Mouse (Mus musculus) neutrophil, adult 59 days (primary cell): Measurements from ENCODE around the gene Glb1. TPM values are rescaled to one million over a fixed set of nuclear protein-coding genes. Genes with fewer than 3 reads are reported as not detected.

Source experiments
- total RNA-seq, 2 experiments: library from RNA; stranded (reverse); gene quantifications; 1 replicate in 1 of 2; 2 replicates in 1 of 2; pipeline ENCODE4 v1.2.4; 2023

Glb1 gene
- total RNA-seq: 10 to 100 TPM; 15.5 to 21.2 TPM

GRCm38 (mm10) chr9:114400949-114401684, at the start of gene Glb1, which contains the start of gene Tmppe:
Gene Glb1, plus strand, starts transcription at chr9:114401076.
Gene Tmppe, plus strand, starts transcription at chr9:114401105.

GRCm38 (mm10) chr9:114389905-114390748, 10.7 kb upstream of the Glb1 start, which contains the start of gene Crtap:
Gene Crtap, minus strand, starts transcription at chr9:114390675.

GRCm38 (mm10) chr9:114504816-114505215, 103.9 kb downstream of the Glb1 start, which contains the start of gene Ccr4:
Gene Ccr4, minus strand, starts transcription at chr9:114504916.

GRCm38 (mm10) chr9:114515364-114515763, 114.5 kb downstream of the Glb1 start, which contains the start of gene C130032M10Rik:
Gene C130032M10Rik, plus strand, starts transcription at chr9:114515697.

Other genes with a start within 250 kb of the Glb1 start
- 1 to 10 TPM in 1 of 2 experiments, not detected in 1; 2.2 TPM for gene Bcl2a1c, start 70.9 kb upstream of the Glb1 start, total RNA-seq
- 1 to 10 TPM; 6.0 to 6.6 TPM for gene Crtap, start 10.4 kb upstream of the Glb1 start, total RNA-seq
- 1 to 10 TPM; 7.6 to 7.8 TPM for gene Tmppe, start within 50 bp of the Glb1 start, total RNA-seq
- not detected for gene Ccr4, start 103.8 kb downstream of the Glb1 start, total RNA-seq
- gene C130032M10Rik, start 114.6 kb downstream of the Glb1 start, total RNA-seq: not detected
- gene Trim71, start 163.3 kb downstream of the Glb1 start, total RNA-seq: not detected
- gene Cnot10, start 239.1 kb downstream of the Glb1 start, total RNA-seq: 10 to 100 TPM; 40.7 to 43.3 TPM